Mouse (Mus musculus) gastrocnemius, postnatal 4 days (tissue): Measurements from ENCODE around the gene Polr3e. TPM values are rescaled to one million over a fixed set of nuclear protein-coding genes. Genes with fewer than 3 reads are reported as not detected.

Experiments
- DNase-seq, 2 experiments: peaks; one replicate each; pipeline ENCODE4 v3.0.0; 2021 to 2022; ENCODE audit warnings: low spot score in 2 of 2, mixed read lengths in 2 of 2
- long read RNA-seq, 2 experiments: library from polyadenylated mRNA; stranded (forward); transcript quantifications; one replicate each; pipeline ENCODE4 v2.0.0; 2021
- total RNA-seq, 2 experiments: library from RNA; stranded (reverse); gene quantifications; 2 replicates each; pipeline ENCODE4 v1.2.3; 2021

Polr3e gene
- 10 to 100 TPM; 18.2 to 23.1 TPM for total RNA-seq
- long read RNA-seq, experiment 1, full-length matches to known transcripts: 16 of 29 reads
- long read RNA-seq, experiment 1, partial matches to known transcripts: 4 of 29 reads
- long read RNA-seq, experiment 1, other reads (novel, unspliced or antisense): 9 of 29 reads
- long read RNA-seq, experiment 2, full-length matches to known transcripts: 20 of 34 reads
- long read RNA-seq, experiment 2, partial matches to known transcripts: 2 of 34 reads
- long read RNA-seq, experiment 2, other reads (novel, unspliced or antisense): 12 of 34 reads

DNA sequence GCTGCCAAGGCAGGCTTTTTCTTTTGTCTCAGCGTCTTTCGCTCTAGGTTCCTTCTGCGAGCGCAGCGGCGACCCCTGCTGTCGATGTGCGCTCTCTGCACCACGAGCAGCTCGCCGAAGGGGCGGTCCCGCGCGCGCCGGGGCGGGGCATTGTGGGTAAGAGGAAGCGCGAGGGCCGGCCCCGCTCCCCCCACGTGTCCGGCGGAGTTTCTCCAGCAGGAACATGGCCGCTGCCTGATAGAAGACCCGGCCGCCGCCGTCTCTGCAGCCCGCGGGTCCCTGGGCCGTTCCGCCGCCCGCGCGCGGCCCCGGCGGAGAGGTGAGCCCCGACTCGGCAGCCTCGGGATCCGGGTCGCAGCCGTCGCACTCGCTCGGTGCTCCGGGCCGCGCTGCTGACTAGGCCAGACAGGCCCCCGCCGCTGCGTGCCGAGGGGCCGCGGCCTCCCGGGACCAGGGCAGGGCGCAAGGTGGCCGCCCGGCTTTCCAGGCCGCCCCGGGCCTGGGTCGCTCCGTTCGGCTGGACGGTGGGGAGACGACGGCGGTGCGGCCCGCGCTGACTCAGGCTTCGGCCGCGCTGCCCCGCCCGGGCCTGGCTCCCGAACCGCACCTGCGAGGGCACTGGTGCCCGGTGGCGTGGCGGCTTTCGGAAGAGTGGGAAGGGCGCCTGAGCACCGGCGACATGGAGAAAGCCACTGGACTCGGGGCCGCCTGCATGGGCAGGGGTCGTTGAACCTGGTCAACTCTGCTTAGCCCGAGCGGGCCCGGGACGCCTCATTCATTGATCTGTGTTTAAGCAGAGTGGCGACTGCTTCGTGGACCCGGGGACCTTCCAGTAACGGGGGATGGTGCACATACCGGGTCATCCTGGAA, at the start of gene Polr3e:
Gene Polr3e, plus strand, starts transcription at position 153 of the 870 bp plus-strand sequence.
- peak; percentile 99 for DNase-seq

DNA sequence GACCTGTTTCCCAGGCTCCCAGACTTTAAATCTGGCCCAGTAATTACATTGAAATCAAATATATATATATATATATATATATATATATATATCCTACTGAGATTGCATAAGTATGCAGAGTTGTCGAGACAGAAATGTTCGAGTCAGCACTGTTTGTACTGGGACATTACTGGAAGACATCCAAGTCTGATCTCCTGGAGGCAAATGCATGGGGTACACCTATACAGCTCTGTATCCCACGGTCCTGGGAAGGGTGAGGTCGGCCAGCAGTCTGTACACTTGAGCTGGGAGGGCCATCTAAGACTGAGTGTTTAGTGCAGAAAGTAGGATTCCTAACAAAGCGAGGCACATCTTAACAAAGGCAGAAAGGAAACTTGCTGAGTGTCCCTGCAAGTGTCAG, 47.7 kb upstream of the Polr3e start:
- no peak for DNase-seq

DNA sequence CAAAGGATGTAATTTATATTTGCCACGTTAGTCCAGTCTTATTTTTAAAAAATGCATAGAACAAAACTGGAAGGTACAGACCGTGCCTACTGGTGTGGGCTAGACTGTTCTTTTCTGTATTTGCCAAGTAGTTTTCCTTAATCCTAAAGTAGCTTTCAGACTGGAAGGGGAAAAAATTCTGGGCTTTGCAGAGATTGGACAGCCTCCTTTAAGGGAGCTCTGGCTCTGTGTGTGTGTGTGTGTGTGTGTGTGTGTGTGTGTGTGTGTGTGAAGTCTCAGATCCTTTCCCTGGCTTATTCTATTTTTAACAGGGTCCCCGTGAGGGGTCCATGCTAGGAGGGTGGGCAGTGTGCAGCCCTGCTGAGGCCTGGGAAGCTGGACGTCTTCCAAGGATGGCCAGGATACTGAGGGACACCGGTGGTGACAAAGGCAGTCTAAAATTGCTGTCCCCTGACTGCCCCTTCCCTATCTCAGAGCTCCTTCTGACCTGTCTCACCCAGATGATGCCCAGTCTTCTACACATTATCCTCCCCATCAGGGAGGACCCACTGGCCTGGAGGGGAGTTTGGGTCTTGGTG, 47.0 kb upstream of the Polr3e start:
- DNase-seq: peak in 1 of 2 experiments; percentile 33

DNA sequence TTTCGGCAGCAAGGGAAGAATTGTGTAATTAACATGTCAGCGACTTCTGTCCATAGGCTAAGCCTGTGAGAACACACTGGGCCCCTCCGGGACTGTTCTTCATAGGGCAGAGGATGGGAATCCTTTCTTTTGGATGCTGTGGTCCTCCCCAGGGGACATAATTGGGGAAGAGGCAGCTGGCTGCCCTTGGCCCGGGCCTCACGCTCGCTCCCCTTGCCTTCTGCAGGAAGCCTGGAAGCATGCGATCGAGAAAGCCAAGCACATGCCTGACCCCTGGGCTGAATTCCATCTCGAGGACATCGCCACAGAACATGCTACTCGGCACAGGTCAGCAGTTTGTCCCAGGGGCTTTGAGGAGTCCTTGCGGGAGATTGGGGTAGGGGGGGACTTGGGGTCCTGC, 44.5 kb upstream of the Polr3e start:
- DNase-seq: no peak

DNA sequence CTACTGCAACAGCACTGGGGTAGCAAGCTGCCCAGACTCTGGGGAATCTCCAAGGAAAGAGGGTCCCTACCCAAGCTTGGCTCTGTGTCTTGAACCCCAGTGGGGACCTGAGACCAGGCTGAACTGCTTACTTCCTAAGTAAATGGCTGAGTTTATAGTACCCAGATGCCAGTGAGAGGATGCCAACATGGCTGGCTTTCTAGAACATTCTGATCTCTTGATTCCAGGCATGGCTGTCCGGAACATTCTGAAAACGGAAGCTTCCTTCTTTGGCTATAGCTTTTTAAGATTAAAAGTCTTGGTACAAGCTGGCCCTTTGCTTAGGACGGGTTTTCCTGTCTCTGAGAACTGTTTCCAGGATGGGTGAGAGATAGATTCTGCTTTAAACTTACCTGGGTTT, 43.5 kb upstream of the Polr3e start:
- no peak for DNase-seq

DNA sequence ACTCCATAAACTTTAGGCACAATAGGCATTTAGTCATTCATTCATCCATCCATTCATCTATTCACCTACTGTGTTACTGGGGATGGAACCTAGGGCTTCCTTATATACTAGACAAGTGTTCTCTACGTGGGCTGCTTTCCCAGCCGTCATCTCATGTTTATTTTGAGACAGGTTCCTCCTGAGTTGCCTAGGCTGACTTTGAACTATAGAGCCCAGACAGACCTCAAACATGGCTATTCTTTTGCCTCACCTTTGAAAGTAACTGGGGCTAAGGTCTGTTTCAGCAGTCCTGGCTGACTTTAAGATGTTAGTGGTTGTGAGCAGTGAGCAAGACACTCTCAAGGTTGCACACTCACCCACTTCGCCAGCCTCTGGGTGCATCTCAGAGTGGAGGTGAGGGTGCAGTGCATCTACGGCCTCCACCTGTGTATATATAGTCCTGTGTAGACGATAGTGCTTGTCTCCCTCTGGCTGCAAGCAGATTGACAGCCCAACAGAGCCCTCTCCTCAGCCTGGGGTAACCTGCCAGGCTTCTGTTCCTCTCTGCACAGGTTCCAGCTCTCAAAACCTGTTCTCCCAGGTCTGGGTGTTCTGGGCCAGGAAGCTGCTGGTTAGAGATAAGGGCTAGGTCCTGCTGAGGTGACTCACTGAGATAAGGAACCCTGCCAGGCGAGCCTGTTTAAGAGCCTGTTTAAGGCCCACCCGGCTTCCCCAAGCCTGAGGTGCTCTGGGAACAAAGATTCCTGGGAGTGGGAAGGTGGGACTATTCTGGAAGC, 42.6 kb upstream of the Polr3e start:
- no peak for DNase-seq

DNA sequence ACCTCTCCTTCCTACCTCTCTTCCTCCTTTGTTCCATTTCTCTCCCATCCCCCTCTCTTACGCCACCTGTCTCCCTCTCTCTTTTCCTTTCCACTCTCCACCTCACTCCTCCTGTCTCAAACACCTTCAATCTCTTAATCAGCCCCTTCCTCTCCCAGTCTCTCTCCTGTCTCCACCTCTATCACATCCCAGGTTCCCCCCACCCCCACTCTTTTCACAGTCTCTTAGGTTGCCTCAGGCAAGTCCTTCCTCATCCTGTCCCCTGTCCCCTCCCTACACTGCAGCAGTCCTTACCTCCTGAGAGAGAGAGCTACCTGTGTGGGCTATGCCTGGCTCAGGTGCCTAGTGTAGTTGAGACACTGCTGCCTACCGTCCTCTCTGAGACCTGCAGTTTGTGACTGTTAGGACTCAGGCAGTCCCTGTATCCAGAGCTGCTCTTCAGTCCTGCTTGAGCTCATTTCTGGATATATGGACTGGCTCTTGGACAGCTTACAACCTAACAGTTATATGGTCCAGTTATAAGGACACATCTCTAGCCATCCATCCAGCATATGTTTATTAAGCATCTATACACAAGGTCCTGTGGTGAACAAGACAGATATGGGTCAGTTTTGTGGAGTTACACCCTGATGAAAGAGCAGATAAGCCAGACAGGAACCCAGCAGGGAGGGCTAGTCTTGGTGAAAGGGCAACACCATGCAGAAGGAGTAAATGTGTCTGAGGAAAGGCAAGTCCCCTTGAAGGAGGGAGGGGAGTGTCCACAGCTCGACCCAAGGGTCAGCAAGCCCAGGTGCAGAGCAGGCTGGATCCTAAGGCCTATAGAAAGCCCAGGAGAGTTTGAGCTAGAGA, 41.8 kb upstream of the Polr3e start:
- no peak for DNase-seq

DNA sequence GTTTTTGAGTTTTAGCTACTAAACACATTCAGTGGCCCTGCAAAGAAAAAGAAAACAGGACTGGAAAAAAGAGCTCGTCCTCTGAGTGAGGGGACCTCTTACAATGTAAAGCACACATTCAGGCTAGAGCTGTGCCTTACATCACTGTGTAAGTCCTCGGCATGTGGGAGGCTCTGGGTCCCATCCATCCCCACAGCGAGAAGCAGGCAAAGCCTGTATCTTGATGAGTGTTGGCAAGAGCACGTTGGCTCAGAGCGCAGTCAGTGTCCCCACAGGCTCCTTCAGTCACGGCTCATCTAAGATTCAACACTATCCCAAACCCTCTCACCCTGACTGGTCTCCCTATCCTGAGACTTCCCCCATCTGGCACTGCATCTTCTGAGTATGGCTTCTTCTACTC, 39.3 kb upstream of the Polr3e start:
- no peak for DNase-seq

DNA sequence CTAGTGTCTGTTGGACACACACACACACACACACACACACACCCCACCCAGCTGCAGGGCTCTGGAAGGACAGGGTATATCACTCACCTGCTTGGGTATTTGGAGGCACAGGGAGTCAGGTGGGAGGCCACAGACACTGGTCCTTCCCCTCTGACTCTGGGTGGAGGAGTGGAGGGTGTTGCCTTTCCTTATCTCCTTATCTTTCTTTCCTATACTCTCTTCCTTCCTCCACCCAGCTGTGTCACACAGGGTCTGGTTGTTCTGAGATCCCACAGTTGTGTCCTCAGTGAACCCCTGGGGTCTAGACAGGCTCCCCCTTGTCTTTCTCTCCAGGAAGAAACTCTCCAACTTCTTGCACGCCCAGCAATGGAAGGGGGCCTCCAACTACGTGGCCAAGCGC, 37.6 kb upstream of the Polr3e start:
- no peak for DNase-seq

DNA sequence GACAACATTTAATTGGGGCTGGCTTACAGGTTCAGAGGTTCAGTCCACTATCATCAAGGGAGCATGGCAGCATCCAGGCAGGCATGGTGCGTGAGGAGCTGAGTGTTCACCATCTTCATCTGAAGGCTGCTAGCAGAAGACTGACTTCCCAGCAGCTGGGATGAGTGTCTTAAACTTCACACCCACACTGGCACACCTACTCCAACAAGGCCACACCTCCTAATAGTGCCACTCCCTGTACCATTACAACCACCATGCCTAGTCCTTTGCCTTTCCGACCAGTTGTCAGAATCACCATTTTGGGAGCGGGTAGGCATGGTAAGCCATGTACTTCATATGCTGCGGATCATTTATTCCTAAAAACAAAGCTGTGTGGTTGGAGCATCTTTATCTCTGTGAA, 36.8 kb upstream of the Polr3e start:
- no peak for DNase-seq

DNA sequence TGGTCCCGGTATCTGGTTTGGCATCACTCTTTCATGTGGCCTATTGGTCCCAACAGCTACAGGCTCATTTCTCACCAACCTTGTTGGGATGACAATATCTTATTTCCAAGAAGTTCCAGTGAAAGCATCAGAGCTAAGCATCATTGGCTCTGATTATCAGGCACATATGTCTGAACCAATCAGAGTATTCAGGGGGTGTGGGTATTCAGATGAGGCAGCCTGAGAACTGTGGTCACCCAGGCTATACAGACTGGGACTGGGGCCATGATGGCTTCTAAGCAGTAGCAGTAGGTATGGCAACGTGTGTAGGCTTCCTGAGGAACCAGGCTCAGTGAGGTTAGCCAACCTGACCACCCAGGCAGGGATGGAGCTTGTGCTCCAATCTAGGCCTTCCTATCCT, 36.1 kb upstream of the Polr3e start:
- no peak for DNase-seq

DNA sequence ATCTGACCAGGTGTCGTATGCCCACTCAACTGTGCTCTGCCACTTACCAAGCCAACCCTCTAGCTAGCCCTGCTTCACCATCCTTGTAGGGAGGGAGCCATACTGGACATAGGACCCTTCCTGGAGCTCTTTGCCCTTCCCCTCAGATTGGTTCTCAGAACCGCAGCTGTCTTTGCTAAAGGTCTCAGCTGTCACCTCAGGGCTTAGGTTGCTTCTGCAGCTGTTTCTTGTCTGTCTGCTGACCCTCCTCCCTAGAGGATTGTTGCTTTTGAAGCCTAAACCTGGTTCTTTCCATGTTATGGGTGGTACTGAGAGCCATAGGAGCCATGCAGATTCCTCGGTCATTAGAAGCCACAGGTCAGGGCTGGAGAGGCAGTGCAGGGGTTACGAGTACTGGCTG, 34.9 kb upstream of the Polr3e start:
- DNase-seq: no peak

DNA sequence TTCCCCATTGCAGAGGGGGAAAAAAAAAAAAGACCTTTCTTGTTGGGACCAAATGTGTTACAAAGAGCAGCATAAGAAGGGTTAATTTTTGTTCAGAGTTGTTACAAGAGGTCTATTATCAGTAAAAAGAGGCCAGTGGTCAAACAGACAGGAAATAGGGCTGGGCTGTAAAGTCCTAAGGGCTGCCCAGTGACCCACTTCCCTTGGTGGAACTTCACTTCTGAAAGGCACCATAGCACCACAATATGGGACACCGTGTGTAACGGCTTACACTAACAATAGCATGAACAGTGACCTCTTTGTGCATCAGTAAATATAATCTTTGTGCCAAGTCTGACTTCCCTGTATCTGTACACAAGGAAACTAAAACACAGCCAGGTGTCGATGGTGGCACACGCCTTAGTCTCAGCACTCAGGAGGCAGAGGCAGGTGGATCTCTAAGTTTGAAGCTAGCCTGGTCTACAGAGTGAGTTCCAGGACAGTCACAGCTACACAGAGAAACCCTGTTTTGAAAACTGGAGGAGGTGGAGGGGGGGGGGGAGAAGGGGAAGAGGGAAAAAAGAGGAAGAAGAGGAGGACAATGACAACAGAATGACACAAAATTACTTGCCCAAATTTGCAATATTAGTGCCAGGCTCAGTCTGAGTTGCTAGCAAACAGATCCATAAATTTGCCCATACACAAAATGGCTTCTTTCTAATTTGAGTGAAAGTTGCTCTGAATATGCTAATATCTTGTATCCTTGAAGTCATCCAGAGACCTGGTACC, 33.8 kb upstream of the Polr3e start:
- DNase-seq: no peak

DNA sequence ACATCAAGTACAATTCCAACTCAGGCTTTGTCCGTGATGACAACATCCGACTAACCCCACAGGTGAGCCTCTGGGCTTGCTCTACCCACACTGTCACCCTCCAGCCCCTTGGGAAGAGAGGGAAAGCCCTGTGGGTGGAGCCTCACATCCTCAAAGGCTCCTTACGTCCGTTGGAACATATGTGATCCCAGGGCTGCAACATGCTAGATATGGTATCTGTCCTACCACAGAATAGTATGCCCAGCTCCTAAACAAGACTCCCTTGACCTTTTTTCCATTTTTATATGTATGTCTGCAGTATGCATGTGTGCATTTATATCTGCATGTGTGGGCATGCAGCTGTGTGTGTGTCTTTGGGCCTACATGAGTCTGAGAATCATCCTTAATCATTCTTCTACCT, 32.8 kb upstream of the Polr3e start:
- DNase-seq: no peak

DNA sequence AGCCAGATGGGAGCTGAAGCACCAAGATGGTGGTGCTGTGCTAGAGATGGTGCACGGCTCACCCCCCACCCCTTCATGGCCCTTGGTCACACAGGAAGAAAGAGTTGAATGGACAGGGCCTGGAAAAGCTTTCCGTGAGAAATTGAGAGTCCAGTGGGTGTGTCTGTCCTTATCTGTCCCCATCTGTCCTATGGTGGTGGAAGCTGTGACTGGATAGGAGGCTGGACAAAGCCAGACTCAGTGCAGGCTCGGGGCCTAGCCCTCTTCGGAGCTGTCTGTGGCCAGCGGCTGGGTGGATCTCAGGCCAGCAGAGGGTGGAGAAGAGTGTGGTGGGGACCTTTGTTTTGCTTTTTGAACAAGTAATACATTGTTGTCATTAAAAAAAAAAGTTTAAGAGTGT, 24.4 kb upstream of the Polr3e start:
- DNase-seq: no peak

DNA sequence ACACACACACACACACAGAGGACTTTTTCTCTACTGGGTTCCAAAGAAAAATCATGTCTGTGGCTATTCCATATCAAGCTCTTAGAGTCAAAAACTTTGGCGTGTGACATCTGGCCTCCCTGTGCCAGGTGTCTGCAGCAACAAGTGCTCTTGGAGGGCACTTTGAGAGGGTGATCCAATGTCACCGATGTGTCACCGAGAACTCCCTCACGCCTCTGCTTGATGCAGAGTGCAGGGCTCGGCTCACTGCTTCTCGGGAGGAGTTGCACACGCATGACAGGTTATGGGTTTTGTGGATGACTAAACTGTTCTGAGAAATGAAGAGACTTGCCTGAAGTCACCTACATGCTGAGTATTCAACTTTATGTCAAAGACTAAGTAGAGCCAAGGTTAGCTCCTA, 20.5 kb upstream of the Polr3e start:
- no peak for DNase-seq

DNA sequence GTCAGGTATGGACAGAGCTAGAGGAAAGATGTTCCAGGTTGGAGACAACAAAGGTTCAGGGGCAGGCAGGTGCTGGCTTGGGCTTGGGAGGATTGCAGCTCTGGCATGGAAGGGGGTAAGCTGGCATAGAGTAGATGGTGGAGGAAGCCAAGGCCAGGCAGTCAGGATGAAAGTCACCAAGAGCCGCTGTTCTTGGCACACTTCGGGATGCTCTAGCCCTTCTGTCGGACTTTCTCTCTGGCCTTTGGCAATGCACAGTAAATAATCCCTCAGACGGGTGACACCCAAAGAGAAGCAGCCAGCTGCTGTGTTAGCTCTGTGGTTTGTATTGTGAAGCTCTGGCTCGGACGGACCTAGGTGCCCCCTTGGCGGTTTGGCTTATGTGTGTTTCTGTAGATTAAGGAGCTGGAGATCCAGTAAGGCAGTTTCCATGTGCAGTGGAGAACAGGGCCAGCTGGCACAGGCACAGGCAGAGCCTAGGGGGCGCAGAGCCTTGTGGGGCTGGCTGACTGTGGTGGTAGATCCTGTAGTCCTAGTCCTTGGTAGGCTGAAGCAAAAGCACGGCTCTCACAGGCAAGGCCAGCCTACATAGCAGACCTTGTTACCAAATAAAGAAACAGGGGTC, 19.7 kb upstream of the Polr3e start:
- no peak for DNase-seq

DNA sequence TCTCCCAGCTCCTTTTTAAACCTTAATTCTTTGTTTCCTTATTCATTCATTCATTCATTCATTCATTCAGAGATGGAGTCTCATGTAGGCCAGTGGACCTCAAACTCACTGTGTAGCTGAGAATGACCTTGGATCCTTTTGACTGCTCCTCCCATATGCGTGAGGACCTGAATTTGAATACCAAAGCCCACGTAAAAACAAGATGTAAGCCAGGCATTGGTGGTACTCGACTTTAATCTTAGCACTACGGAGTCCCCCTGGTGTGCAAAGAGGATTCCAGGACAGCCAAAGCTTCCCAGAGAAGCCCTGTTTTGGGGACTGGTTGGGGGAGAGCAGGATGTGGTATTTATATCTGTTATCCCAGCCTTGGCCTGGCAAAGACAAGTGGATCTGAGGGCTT, 17.4 kb upstream of the Polr3e start:
- DNase-seq: no peak

DNA sequence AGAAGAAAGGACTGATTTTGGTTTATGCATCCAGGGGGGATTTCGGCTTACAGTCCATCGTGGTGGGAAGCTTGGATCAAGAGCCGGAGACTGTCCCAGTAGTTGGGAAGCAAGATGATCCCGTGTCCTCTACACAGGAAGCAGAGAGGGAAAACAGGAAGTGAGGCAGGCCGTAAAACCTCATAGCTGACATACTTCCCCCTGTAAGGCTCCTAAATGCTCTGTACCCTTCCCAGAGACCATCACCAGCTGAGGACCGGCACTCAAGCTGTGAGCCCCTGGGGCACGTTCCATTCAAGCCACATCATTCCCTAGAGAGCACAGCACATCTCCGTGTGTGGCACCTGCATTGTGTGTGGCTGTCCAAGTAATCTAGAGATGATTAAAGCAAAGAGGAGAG, 15.8 kb upstream of the Polr3e start:
- no peak for DNase-seq
